Mouse (Mus musculus) liver, adult 2 months (tissue): ENCODE results near the gene Sdsl.

Experiments
- CTCF ChIP-seq: fragments of 200-500 bp; IDR thresholded peaks from 2 replicates; pipeline ENCODE4 v1.5.1; 2011; ENCODE audit warnings: low read depth, low read length, control low read depth
- POLR2A ChIP-seq: fragments of 200-500 bp; IDR thresholded peaks from 2 replicates; pipeline ENCODE4 v1.6.1; 2011; ENCODE audit warnings: low read length, control low read depth; ENCODE audit not compliant: insufficient read depth; ENCODE audit errors: extremely low read depth

DNA sequence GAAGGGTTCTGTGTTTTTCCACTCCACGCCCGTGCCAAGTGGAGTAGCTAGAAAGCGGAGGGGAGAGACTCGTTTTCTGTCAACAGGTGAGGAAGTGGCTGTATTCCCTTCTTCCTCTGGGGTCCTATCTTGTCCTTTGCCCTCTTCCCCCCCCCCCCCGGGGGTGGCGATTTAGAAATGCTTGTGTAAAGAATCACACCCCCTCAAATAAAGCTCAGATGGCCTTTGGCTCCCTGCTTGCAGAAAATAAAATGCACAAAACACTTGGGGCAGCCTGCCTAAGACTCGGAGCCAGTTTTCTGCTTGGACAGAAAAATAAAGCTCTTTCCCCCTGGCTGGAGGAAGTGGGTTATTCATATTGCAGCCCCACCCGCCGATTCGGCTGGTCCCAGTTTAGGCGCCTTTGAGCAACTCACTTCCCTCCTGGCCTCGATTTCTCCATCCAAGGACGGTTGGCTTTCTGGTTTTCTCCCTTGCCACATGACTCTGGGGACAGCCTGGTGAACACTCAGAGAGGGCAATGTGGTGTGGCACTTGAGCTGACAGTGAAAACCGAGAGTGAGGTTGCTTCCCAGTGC is 39.1 kb upstream of the Sdsl start:
- TF ChIP-seq POLR2A, result no peak
- TF ChIP-seq CTCF, result no peak
